Mouse (Mus musculus) testis, postnatal 14 days (tissue): Measurements from ENCODE around the gene Ang2.

Experiments used
- DNase-seq: peaks from one replicate; pipeline ENCODE4 v3.0.0; 2021; ENCODE audit warnings: low spot score

Ang2 gene

GRCm38 (mm10) chr14:51150206-51150831, 48.6 kb downstream of the Ang2 start:
- no peak for DNase-seq

- DNase-seq: no peak
Measured at GRCm38 (mm10) chr14:51149164-51149563, 49.8 kb downstream of the Ang2 start.

GRCm38 (mm10) chr14:51148006-51148405, 50.9 kb downstream of the Ang2 start:
- DNase-seq: no peak

GRCm38 (mm10) chr14:51146685-51147084, 52.3 kb downstream of the Ang2 start, which contains the start of gene Rnase1:
Gene Rnase1, minus strand, starts transcription at chr14:51146785.
- DNase-seq: no peak

- DNase-seq: no peak
Measured at GRCm38 (mm10) chr14:51145521-51145920, 53.4 kb downstream of the Ang2 start.
